Mouse (Mus musculus): ENCODE measurements around the gene Notch3. TPM values are rescaled to one million over a fixed set of nuclear protein-coding genes. Genes with fewer than 3 reads are reported as not detected.
A peak's percentile ranks its signal among the peaks of the same experiment; 100 is the strongest.
"Not testable (repeated sequence)": the region's sequence is repeated elsewhere in the genome, so short reads cannot be mapped to it uniquely, and the experiment has no call there.

Notch3 gene
- total RNA-seq, 2 experiments from 2014 or later, result 13.8 to 15.4 TPM

DNA sequence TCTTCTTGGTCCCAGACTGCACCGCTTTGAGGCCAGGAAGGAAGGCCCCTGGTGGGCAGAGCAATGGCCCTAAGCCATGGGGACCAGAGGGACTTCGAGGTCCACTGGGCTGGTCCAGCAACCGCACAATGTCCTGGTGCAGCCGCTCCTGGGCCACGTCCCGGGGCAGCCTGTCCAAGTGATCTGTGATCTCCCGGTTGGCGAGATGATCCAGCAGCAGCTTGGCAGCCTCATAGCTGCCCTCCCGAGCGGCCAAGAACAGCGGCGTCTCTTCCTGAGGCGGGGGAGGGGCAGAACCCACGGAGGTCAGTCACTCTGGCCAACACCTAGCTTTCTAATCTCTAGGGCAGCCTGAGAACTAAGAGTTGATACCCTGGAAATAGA, 44.1 kb downstream of the Notch3 start:
- DNase-seq (ENCODE audit: low spot score in 2 of 2), result no peak
- intact Hi-C loops (cut with DNase I), result no loop called here

DNA sequence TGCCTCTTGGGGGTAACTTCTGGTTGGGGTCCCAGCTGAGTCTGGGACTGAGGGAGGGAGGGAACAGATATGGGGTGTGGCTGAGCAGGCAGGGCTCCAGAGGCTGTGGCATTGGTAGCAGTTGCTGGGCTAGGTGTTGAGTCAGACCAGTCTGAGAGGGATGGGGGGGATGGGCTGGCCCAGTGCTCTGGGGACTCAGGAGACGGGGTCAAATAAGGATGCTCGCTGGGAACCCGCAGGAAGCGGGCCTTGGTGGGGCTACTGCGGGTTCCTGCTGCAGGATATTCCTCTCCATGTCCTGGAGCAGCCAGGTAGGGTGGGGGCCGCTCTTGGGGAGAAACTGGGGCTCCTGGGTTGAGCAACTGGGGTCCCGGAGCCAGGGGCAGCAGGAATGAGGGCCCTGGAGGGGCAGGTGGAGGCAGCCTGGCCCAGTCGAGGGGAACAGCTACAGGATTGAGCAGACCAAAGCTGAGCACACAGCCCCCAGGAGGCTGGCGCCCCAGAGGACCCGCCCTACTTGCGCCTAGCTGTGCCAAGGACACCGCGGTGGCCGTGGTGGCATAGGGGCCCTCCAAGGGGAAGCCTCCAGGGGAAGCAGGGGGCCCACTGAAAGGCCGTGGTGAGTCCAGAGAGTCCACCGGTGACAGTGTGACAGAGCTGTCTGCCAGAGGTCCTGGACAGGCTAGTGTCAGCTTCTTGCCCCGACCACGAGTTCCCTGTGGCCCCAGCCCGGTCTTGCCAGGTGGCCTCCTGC, 44.6 kb downstream of the Notch3 start:
- DNase-seq (ENCODE audit: low spot score in 2 of 2), result no peak
- intact Hi-C loops (cut with DNase I), result no loop called here

DNA sequence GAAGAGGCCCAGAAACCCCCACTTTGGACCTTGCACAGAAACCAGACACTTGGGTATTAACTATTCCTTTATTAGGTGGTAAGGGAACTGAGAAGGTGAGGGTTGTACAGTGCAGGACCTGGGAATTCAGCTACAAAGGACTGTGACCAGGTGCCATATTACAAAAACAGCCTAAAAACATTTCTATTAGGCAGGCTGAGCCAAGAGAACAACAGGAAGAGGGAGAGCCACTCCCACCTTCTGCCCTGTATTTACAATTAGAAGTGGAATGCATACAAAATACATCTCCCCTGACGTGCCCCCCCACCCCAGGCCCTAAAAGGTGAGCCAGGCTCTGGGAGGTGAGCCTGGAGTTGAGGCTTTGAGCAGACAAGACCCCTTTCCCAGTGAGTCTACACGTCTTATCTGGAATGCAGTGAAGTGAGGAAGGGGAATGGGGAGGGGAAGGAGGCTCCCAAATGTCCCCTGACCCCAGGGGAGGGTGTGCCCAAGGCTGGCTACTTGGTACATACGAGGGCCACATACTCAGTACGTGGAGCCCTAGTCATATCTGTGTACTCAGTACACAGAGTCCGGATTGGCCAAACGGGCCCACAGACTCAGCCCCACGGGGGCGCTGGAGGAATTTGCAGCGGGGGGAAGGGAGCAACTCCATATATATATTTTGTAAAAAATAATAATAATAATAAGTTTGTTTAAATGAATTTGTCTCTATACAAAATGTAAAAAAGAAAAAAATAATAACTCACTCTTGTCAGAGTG, 45.7 kb downstream of the Notch3 start:
- DNase-seq (ENCODE audit: low spot score in 2 of 2), result no peak
- intact Hi-C loops (cut with DNase I), result no loop called here

DNA sequence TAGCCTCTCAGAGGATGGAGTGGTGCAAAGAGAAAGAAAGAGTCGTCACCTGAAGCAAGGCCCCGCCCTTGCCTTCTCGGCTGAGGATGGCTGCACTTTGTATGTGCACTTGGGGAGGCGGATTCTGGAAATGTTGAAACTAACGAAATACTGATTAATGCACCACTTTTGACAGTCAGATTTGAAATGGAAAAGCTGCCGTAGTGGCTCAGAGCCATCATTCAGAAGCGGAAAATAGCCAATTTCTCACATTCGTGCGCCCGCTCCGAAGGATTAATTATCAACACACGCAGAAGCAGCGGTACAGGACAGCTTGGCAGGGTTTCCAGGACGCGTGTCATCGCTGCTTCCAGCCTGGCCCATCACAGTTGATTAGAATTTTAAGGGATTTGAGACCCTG, 47.5 kb downstream of the Notch3 start:
- peak in 1 of 2 experiments; percentile 42 for DNase-seq (ENCODE audit: low spot score in 2 of 2)
- intact Hi-C loops (cut with DNase I), result no loop called here

DNA sequence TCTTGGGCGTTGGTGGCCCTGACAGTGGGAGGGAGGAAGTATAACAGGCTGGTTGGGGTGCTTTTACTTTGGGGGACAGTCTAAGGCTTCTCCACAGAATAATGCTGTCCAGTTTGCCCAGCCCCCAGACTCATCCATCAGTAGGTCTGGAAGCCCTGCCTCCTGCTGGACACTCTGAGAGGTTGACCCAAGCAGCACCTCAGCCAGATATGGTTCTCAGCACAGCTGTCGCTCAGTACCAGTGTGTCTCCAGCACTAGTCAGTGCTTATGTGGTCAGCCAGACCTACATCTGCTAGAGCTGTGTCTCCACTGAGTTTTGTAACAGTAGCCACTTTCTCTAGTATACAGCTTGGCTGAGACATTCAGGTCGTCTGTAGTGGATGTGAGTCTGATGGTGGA, 48.2 kb downstream of the Notch3 start:
- intact Hi-C loops (cut with DNase I), result no loop called here
- DNase-seq (ENCODE audit: low spot score in 2 of 2), result no peak

DNA sequence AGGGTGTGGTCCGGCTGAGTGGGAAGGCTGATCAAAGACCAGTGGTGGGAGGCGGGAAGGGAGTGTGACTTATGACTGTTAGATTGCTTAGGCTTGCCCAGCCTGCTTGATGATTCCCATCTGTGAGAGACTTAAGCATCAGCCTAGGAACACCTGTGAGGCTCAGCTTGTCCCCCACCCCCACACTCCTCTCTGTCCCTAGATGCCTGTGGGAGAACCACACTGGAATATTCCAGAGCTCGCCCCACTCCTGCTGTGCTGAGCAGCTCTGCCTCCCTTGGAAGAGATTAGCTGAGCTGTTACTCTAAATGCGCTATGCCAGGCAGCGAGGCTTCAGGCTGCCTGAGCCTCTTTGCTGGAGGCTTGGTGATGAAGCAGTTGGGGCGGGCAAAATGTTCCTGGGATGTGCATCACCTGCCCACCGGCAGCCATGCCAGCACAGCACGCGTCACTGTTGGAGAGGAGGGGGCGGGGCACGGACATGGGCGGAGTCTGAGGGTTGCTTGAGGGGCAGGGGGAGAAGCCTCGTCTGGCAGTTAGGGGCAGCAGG, 48.7 kb downstream of the Notch3 start:
- intact Hi-C loops (cut with DNase I), result not testable (repeated sequence)
- peak; percentile 58 to 84 for DNase-seq (ENCODE audit: low spot score in 2 of 2)

DNA sequence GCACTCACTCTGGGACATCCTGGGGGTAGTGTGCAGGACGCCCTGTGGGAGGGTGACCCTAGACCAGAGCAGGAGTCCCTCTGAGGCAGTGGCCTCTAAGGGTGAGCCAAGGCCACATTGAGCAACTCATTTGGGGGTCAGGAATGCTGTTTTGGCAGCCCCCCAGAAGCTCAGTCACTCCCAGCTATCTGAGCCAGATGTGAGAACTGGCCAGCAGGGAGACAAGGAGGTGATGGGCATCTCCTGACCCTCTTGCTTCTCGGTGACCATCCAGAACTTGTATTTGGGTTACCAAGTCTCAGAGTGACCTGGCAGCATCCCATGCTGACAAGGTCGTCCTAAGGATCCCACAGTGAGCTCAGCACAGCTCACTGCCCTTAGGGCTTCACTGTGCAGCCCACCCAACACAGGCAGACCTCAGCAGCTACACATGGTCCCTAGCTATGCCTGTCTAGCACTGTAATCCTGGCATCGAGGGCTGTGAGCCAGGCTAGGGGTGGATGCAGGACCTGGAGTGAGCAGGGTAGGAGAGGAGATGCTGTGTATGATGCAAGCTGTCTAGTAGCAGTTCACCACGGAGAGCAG, 49.3 kb downstream of the Notch3 start:
- intact Hi-C loops (cut with DNase I), result no loop called here
- DNase-seq (ENCODE audit: low spot score in 2 of 2), result no peak

DNA sequence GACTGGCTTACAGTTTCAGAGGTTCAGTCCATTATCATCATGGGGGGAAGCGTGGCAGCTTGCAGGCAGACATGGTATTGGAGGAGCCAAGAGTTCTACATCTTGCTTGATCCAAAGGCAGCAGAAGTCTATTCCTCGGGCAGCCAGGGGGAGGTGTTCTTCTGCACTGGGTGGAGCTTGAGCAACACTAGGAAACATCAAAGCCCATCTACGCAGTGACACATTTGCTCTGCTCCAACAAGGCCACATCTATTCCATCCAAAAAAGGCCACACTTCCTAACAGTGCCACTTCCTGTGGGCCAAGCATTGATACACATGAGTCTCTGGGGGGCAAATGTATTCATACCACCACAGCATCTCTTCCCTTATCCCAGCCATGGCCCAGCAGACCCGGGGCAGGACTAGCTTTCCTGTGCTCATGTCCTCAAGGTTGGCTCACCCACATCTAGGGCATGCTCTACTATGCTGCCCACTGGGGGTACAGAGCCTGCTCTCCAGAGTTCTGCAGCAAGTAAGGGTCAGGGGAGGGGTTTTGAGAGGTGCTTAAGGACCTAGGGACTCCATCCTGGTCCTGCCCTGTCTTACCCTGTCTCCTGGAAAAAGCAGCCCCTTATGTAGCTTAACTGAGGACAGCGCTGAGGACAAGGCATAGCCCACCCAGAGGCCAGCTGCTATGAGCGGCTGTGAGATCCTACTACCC, 49.9 kb downstream of the Notch3 start:
- intact Hi-C loops (cut with DNase I), result no loop called here
- DNase-seq (ENCODE audit: low spot score in 2 of 2), result no peak

DNA sequence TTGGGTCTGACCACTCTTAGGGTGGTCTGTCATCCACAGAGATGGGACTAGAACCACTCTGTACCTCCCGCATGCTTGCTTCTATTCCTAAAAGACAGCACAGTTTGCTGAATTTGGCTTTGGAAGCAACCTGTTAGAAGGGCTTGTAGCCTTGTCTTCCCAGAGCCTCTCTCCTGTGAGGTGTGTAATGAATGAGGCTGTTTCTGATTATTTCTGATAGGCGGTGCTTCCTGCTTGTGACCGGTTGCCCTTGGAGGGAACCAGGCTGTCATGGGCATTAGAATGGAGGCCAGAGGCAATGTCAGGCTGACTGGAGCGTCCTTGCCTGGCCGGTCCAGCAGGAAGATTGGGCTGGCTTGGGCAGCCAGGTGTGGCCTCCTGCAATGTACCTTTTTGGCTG, 52.2 kb downstream of the Notch3 start:
- intact Hi-C loops (cut with DNase I); DNase-seq (ENCODE audit: low spot score in 2 of 2): not testable (repeated sequence)

DNA sequence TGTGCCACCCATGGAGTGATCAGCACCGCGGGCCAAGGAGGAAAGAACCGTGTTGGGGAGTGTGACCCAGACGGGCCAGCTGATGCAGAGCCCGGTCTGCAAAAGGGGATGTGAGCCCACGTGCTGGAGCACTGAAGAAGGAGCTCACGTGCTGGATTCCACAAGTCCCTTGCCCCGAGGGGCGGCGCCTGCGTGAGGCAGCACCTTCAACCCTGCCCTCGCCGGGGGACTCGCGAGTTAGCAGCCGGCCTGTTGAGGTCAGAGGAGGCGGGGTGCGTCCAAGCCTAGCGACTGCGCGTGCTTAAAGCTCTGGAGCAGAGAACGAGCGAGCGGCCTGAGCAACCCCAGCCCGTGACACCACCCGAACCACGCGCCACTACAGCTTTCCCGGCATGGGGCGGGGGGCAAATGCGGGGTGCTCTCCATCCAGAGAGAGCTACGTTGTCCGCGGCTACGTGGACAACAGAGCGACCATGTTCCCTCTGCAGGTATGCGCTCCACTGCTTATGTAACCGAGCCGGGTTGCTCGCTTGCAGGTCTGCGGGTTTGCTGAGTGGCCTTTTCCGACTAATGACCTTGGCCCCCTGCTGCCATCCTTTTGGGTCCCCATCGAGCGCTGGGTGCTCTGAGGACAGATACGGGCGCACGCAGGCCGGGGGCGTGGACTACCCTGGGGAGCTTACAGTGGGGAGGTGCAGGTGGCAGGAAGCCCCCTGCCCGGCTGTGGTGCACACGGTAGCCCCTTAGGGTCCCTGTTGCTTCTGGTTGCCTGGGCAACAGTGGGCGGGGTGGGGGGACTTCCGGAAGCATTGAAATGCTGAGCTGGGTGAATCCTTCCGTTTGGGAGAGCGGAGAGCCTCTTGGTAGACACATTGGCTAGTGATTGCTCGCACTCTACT, 52.9 kb downstream of the Notch3 start:
- intact Hi-C loops (cut with DNase I), result no loop called here
- DNase-seq (ENCODE audit: low spot score in 2 of 2), result peak; percentile 43 to 48

DNA sequence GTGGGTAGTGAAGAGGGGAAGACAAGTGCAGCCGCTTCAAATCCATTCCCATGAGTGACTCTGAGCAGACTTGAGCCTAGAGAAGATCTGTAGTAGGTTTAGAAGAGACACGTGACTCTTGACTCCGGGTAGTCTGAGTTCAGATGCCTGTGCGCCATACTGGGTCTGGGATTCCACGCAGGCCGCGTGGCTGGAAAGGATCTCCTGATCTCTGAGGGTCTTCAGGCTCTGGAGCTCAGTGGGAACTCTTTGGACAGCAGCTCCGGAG, 53.5 kb downstream of the Notch3 start:
- DNase-seq (ENCODE audit: low spot score in 2 of 2), result no peak
- intact Hi-C loops (cut with DNase I), result no loop called here

DNA sequence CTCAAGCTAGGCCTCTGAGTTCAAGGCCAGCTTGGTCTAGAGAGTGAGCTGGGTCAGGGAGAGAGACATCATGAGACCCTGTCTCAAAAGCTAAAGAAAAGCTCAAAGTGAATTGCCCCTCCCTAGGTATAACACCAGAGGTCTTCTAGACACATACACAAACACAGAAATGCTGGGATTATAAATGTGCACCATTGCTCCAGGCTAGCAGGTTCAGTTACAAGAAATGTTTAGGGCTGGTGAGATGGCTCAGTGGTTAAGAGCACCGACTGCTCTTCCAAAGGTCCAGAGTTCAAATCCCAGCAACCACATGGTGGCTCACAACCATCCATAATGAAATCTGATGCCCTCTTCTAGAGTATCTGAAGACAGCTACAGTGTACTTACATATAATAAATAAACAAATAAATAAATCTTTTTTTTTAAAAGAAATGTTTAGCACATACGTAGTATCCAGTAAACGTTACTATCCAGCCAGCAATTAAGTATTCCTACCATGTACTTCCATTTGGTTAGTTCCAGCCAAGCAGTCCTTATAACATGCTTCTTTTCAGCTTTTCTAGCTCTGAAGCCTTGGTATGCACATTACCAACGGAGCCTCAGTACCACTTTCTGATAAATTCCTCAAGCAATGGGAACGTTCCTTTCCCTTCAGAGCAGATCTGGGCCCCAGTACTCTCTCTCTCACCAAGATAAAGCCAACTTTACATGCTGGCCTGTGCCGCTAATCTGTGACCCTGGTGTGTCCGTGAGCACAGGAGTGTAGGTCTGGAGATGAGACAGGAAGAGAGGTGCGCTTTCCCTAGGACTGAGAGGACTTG, 54.0 kb downstream of the Notch3 start:
- DNase-seq (ENCODE audit: low spot score in 2 of 2), result no peak
- intact Hi-C loops (cut with DNase I), result no loop called here

DNA sequence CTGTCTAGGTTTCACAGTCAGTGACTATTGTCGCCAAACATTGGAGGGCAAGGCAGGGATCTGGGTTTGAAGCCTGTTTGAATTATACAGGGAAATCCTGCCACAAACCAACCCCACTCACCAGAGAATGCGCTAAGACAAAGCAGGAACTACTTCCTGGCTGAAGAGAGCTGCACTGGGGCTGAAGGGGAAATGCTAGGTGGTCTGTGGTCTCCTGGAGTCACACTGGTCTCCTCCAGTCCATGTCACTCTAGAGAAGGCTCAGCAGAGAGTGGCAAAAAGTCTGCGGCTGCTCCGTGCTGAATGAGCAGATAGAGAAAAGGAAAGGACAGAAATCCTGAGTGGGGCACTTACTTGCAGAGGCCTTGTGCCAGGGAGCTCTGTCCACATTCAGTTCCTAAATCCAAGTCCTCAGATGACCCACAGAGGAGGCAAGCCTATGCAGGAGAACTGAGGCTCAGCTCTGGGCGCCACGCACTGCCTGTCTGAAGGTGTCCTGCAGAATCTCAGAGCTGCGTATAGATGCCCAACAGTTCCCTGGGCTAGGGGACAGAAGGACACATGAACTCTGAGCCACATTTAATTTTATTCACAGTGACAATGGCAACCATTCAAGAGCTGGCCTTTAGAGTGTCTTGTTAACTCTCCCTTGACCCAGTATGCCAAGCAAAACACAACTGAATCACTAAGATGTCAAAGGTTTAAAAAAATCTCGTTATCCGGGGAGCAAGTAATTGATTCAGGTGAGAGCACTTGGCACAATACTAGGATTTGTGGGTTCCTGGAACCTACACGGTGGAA, 55.5 kb downstream of the Notch3 start:
- intact Hi-C loops (cut with DNase I), result no loop called here
- DNase-seq (ENCODE audit: low spot score in 2 of 2), result no peak

DNA sequence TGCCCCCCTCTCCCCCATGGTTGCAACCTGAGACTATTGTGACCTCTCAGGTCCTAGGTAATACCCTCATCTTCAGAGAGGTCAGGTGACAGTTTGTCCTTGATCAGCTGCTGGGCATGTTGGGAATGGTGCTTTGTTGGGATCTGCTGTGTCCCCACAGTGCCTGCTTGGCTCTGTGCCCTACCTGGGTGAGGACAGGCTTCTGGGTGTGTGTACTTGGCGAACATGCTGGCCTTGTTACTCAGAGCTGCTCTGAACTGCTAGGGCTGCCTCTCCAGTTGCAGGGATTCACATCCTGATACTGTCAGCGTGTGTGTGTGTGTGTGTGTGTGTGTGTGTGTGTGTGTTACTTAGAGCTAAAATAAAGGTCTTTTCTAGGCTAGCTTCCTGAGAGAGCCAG, 56.2 kb downstream of the Notch3 start:
- intact Hi-C loops (cut with DNase I), result no loop called here
- no peak for DNase-seq (ENCODE audit: low spot score in 2 of 2)

DNA sequence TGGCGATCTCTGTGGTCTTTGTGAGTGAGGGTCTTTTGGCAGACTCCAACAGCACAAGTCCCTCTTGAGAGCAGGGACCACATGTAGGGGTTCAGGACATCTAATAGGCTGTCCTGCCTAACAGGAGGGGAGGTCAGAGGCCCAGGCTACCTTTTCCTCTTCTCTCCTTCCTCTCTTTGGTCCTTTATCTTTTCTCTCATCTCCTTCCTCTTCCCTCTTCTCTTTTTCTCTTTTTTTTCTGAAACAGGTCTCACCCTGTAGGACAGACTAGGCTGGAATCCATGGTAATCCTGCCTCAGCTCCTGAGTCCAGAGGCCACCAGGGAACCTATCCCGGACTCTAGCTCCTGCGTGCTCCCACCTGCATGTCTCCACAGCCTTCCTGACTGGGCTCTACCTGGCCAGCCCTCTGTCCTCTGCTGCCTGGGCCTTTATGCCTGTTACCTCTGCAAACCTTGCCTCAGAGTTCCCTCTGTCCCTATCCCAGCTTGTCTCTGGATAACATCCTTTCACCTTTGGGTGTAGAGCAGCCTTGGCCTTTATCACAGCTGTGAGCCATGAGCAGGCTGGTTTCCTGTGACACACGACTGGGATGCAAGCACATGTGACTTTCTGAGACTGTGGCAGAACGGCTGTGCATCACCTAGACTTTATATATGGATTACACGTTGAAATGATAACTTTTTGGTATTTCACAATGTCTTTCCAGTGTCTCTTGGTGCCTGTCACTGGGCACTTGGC, 57.3 kb downstream of the Notch3 start:
- DNase-seq (ENCODE audit: low spot score in 2 of 2), result no peak
- intact Hi-C loops (cut with DNase I), result no loop called here

DNA sequence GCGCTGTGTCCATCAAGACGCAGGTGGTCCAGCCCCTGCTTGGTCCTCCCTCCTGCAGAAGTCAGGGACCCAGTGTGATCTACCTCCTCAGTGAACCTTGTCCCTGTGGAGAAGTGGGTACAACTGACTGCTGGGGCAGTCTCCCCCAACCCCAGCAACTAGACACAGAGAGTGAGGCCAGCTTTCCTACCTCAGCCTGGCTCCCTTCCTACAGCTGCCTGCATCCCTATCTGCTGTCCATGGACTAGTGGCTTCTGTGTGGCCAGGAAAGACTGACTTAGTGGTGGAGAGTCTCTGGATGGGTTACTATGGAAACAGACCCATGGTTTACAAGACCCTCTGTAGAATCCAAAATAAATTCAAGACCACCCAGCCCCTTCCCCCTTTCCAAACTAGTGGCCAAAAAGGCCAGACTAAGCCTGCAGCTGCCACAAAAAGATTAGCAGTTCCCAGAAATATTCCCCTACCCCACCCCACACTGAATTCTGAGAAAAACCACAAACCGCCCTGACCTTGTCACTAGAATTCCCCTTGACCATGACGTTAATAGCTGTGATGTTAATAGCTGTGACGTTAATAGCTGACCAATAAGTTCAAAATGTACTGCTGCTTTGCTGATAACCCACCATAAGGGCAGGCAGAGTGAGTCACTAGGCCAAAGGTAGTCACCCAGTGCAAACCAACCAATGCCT, 58.2 kb downstream of the Notch3 start:
- DNase-seq (ENCODE audit: low spot score in 2 of 2); intact Hi-C loops (cut with DNase I): not testable (repeated sequence)
